Mouse (Mus musculus) erythroblast, embryonic 14.5 days (primary cell): ENCODE data around the gene Fam89b.

Source experiments
- GATA1 ChIP-seq: IDR thresholded peaks from 2 replicates; pipeline ENCODE4 v1.6.1; 2012; ENCODE audit warnings: low read length, inconsistent platforms, mixed read lengths
- TAL1 ChIP-seq: IDR thresholded peaks from 3 replicates; pipeline ENCODE4 v1.6.1; 2012; ENCODE audit warnings: low read length, inconsistent platforms, mixed read lengths

GRCm38 (mm10) chr19:5739446-5739845 is 10.0 kb upstream of the Fam89b start:
- TF ChIP-seq GATA1 (no peak), TAL1 (no peak)
